Mouse (Mus musculus) intestine, postnatal 0 days (tissue): ENCODE data around the gene Gabpa. TPM values are rescaled to one million over a fixed set of nuclear protein-coding genes. Genes with fewer than 3 reads are reported as not detected.

ENCODE experiments used
- ATAC-seq: fragments of 200-750 bp; cut with Nextera tagmentation; 2 replicates; pipeline ENCODE4 v1.8.0; 2017; ENCODE audit warnings: mild to moderate bottlenecking, moderate TSS enrichment, moderate library complexity
- H3K27ac ChIP-seq: fragments of 300-500 bp; sonication (generic); 2 replicates; pipeline ENCODE4 v1.5.1; 2014; ENCODE audit warnings: mild to moderate bottlenecking, low read depth, low read length, moderate library complexity
- H3K27me3 ChIP-seq: fragments of 300-500 bp; sonication (generic); replicated peaks from 2 replicates; pipeline ENCODE4 v1.6.1; 2014; ENCODE audit warnings: low read length, mixed read lengths; ENCODE audit not compliant: control insufficient read depth, insufficient read depth
- H3K36me3 ChIP-seq: fragments of 300-500 bp; sonication (generic); 2 replicates; pipeline ENCODE4 v1.6.1; 2014; ENCODE audit warnings: mild to moderate bottlenecking, moderate library complexity; ENCODE audit not compliant: control insufficient read depth, insufficient read depth
- H3K4me1 ChIP-seq: fragments of 300-500 bp; sonication (generic); replicated peaks from 2 replicates; pipeline ENCODE4 v1.6.1; 2014; ENCODE audit warnings: antibody characterized with exemption, low read length, mixed read lengths; ENCODE audit not compliant: control insufficient read depth, insufficient read depth
- H3K4me2 ChIP-seq: fragments of 300-500 bp; sonication (generic); replicated peaks from 2 replicates; pipeline ENCODE4 v1.6.1; 2014; ENCODE audit warnings: low read depth, mild to moderate bottlenecking, moderate library complexity
- H3K4me3 ChIP-seq: fragments of 300-500 bp; sonication (generic); 2 replicates; pipeline ENCODE4 v1.5.1; 2014; ENCODE audit warnings: low read depth, low read length
- H3K9ac ChIP-seq: fragments of 300-500 bp; sonication (generic); 2 replicates; pipeline ENCODE4 v1.6.1; 2014; ENCODE audit warnings: mild to moderate bottlenecking, low read depth, low read length
- H3K9me3 ChIP-seq: fragments of 300-500 bp; sonication (generic); 2 replicates; pipeline ENCODE4 v1.6.1; 2016; ENCODE audit warnings: mixed run types; ENCODE audit not compliant: control insufficient read depth
- CTCF ChIP-seq: sonication (generic); IDR thresholded peaks from 2 replicates; pipeline ENCODE4 v1.5.1; 2016; ENCODE audit warnings: low read depth, mild to moderate bottlenecking, control low read depth, antibody characterized with exemption, moderate library complexity
- WGBS: fragments of 180-500 bp; shearing (Covaris S2); extraction: QIAGEN DNeasy Blood & Tissue Kit; methylation state at CpG from one replicate; pipeline ENCODE4 v1.1.7; 2014; 5-methylcytosine and 5-hydroxymethylcytosine counted together
- polyA plus RNA-seq: library from polyadenylated mRNA; unstranded; fragments of >200 nt; fragmentation: Nextera tagmentation; extraction: Ambion mirVana; gene quantifications from 2 replicates; pipeline ENCODE4 v1.2.1, GENCODE M21; 2015

The Gabpa gene
- polyA plus RNA-seq, 1 experiment from 2014 or later: 10.8 TPM

- H3K9me3 ChIP-seq: no peaks in the 10 kb centered on the region
- H3K27ac ChIP-seq: no peak overlapping the region
- no peak for TF ChIP-seq CTCF
- no peaks in the 10 kb centered on the region for H3K27me3 ChIP-seq
- H3K36me3 ChIP-seq: no peaks in the 10 kb centered on the region
- H3K4me3 ChIP-seq: no peak overlapping the region
- no peaks in the 10 kb centered on the region for H3K4me1 ChIP-seq
- H3K9ac ChIP-seq: no peak overlapping the region
- 95% methylated on average over 1 of the region's 2 CpGs for WGBS
- ATAC-seq: no peak
- no peak overlapping the region for H3K4me2 ChIP-seq
These were observed 34.7 kb upstream of the Gabpa start for GRCm38 (mm10) chr16:84800038-84800437.

GRCm38 (mm10) chr16:84802217-84802616 lies 32.5 kb upstream of the Gabpa start:
- no peaks in the 10 kb centered on the region for H3K9me3 ChIP-seq
- no peak overlapping the region for H3K4me3 ChIP-seq
- no peaks in the 10 kb centered on the region for H3K4me1 ChIP-seq
- no peak overlapping the region for H3K27ac ChIP-seq
- H3K27me3 ChIP-seq: no peaks in the 10 kb centered on the region
- no peaks in the 10 kb centered on the region for H3K36me3 ChIP-seq
- no peak for ATAC-seq
- WGBS: 50% methylated on average over 6 of the region's 6 CpGs
- H3K9ac ChIP-seq: no peak overlapping the region
- no peak for TF ChIP-seq CTCF
- no peak overlapping the region for H3K4me2 ChIP-seq

GRCm38 (mm10) chr16:84804866-84805265 lies 29.9 kb upstream of the Gabpa start:
- 76% methylated on average over 5 of the region's 5 CpGs for WGBS
- H3K36me3 ChIP-seq: no peaks in the 10 kb centered on the region
- no peaks in the 10 kb centered on the region for H3K4me1 ChIP-seq
- H3K4me2 ChIP-seq: no peak overlapping the region
- ATAC-seq: no peak
- H3K27ac ChIP-seq: no peak overlapping the region
- H3K9me3 ChIP-seq: no peaks in the 10 kb centered on the region
- H3K27me3 ChIP-seq: no peaks in the 10 kb centered on the region
- no peak overlapping the region for H3K9ac ChIP-seq
- no peak for TF ChIP-seq CTCF
- H3K4me3 ChIP-seq: no peak overlapping the region

- Histone ChIP-seq H3K27me3 (no peaks in the 10 kb centered on the region), H3K36me3 (no peaks in the 10 kb centered on the region), H3K27ac (no peak overlapping the region), H3K4me2 (no peak overlapping the region), H3K4me1 (no peaks in the 10 kb centered on the region), H3K9me3 (no peaks in the 10 kb centered on the region), H3K9ac (no peak overlapping the region), H3K4me3 (no peak overlapping the region)
- ATAC-seq: no peak
- TF ChIP-seq CTCF: no peak
- WGBS: 79% methylated on average over 3 of the region's 3 CpGs
These were observed 28.6 kb upstream of the Gabpa start for GRCm38 (mm10) chr16:84806175-84806574.

GRCm38 (mm10) chr16:84807874-84808273 lies 26.9 kb upstream of the Gabpa start:
- no peak for ATAC-seq
- 88% methylated on average over 7 of the region's 7 CpGs for WGBS
- TF ChIP-seq CTCF: no peak
- H3K4me1 ChIP-seq: no peaks in the 10 kb centered on the region
- H3K4me2 ChIP-seq: no peak overlapping the region
- H3K9me3 ChIP-seq: no peaks in the 10 kb centered on the region
- no peak overlapping the region for H3K27ac ChIP-seq
- no peak overlapping the region for H3K4me3 ChIP-seq
- H3K36me3 ChIP-seq: no peaks in the 10 kb centered on the region
- no peak overlapping the region for H3K9ac ChIP-seq
- H3K27me3 ChIP-seq: no peaks in the 10 kb centered on the region

- no peak for TF ChIP-seq CTCF
- WGBS: 83% methylated on average over 1 of the region's 1 CpGs
These were observed 24.5 kb upstream of the Gabpa start for GRCm38 (mm10) chr16:84810254-84810653.

GRCm38 (mm10) chr16:84813852-84814251 lies 20.9 kb upstream of the Gabpa start:
- 59% methylated on average over 8 of the region's 8 CpGs for WGBS
- H3K9me3 ChIP-seq: no peaks in the 10 kb centered on the region
- H3K4me1 ChIP-seq: no peaks in the 10 kb centered on the region
- TF ChIP-seq CTCF: no peak
- H3K4me3 ChIP-seq: no peak overlapping the region
- H3K27me3 ChIP-seq: no peaks in the 10 kb centered on the region
- no peak overlapping the region for H3K4me2 ChIP-seq
- H3K9ac ChIP-seq: no peak overlapping the region
- no peak overlapping the region for H3K27ac ChIP-seq
- ATAC-seq: no peak
- H3K36me3 ChIP-seq: no peaks in the 10 kb centered on the region

More at GRCm38 (mm10) chr16:84810254-84810653, 24.5 kb upstream of the Gabpa start:
- H3K4me2 ChIP-seq: no peak overlapping the region
- H3K4me3 ChIP-seq: no peak overlapping the region
- no peak overlapping the region for H3K27ac ChIP-seq
- no peak for ATAC-seq
- no peak overlapping the region for H3K9ac ChIP-seq
- H3K27me3 ChIP-seq: no peaks in the 10 kb centered on the region
- no peaks in the 10 kb centered on the region for H3K4me1 ChIP-seq
- no peaks in the 10 kb centered on the region for H3K36me3 ChIP-seq
- H3K9me3 ChIP-seq: no peaks in the 10 kb centered on the region
